Mouse (Mus musculus) heart, adult 2 months (tissue): ENCODE data around the gene Kazn.

ENCODE experiments used
- EP300 ChIP-seq: fragments of 200-500 bp; IDR thresholded peaks from 2 replicates; pipeline ENCODE4 v1.6.1; 2011; ENCODE audit warnings: low read depth, low read length, control low read depth; ENCODE audit not compliant: insufficient read depth
- POLR2A ChIP-seq: fragments of 200-500 bp; IDR thresholded peaks from 2 replicates; pipeline ENCODE4 v1.6.1; 2011; ENCODE audit warnings: mild to moderate bottlenecking, low read depth, low read length, control low read depth; ENCODE audit not compliant: insufficient read depth

- TF ChIP-seq EP300 (no peak), POLR2A (no peak)
Measured at GRCm38 (mm10) chr4:142091100-142091499, 148.1 kb downstream of the Kazn start.
